Mouse (Mus musculus) liver, adult 2 months (tissue): ENCODE results near the gene Ptpn7.

Experiments
- CTCF ChIP-seq: fragments of 200-500 bp; IDR thresholded peaks from 2 replicates; pipeline ENCODE4 v1.5.1; 2011; ENCODE audit warnings: low read depth, low read length, control low read depth
- POLR2A ChIP-seq: fragments of 200-500 bp; IDR thresholded peaks from 2 replicates; pipeline ENCODE4 v1.6.1; 2011; ENCODE audit warnings: low read length, control low read depth; ENCODE audit not compliant: insufficient read depth; ENCODE audit errors: extremely low read depth

- no peak for TF ChIP-seq POLR2A
- TF ChIP-seq CTCF, result no peak
Measured at GRCm38 (mm10) chr1:135089626-135090025, 42.9 kb upstream of the Ptpn7 start.
